Mouse (Mus musculus): ENCODE data around the gene Gm156. TPM values are rescaled to one million over a fixed set of nuclear protein-coding genes. Genes with fewer than 3 reads are reported as not detected.
"Not testable (repeated sequence)": the region's sequence is repeated elsewhere in the genome, so short reads cannot be mapped to it uniquely, and the experiment has no call there.

The Gm156 gene
- total RNA-seq (2021), result not detected
- long read RNA-seq, result 0 reads

DNA sequence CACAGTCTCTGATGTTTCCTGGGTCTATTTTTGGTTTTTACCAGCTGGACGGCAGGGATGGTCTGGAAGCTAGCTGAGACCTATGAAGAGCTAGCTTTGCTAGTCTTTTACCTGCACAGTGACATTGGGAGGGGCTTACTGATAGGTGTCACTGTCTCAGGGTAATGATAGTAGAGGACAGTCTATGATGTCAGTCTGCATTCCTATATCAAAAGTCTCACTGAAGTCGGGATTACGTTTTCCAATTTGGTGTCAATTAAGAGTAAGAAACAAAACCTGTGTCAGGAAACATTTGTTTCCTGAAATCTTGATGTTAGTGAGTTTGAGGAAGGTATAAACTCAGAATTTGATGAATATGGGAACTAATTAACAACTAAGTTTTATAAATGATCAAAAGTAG, at the start of gene Gm156:
TSS of gene Gm156 (minus strand) at position 101 of the 400 bp plus-strand sequence.
- not testable (repeated sequence) for DNase-seq (ENCODE audit: low spot score in 2 of 2)

DNA sequence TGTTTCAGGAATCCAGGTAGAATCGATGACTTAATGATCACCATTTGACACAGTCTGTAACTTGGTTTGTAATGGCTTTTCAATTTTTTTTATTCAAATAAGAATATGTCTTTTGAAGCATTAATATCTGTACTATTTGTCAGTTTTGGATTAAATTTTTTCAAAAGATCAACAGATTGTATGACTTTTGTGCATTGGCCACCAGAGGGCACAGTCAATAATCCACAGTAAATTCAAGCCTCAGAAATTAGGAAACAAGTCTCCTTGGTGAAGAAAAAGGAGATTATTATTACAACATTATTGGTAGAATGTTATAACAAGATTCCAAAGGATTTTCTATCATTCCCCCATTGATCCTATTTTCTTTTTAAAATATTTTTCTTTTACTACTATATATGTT, 41.5 kb upstream of the Gm156 start:
- no peak for DNase-seq (ENCODE audit: low spot score in 2 of 2)

DNA sequence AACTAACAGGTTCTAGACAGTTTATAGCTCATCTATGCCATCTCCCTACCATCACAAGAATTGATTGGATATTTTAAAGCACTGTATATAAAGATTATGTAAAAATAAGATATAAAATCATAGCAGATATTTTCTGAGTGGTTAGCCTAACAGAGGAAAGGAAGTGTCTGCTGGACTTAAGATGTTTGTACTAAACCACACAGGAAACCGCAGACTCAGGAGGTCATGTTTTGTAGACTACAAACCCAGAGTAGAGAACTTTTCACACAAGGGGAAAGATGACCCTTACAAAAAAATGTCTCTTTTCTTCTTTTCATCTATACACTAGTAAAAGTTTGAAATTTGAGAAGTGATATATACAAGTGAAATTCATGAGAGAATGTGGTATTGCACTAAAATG, 39.9 kb upstream of the Gm156 start:
- DNase-seq (ENCODE audit: low spot score in 2 of 2), result no peak

DNA sequence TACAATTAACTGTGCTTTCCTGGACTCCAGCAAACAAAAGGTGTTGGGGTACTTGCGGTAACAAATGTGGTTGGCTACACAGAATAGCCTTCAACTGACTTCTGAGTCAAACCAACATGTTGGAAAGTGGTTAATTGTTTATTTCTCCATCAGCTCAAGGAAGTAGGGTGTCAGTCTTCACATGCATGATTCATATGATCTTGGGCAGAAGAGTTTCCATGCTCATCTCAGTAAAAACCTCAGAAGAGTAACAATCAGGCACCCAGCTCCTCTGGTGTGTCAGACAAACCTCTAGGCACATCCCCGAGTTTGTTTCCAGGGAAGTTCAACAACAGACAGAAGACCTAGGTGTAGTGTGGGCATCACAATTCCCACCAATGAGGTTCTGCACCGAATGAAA, 33.7 kb upstream of the Gm156 start:
- DNase-seq (ENCODE audit: low spot score in 2 of 2), result no peak

DNA sequence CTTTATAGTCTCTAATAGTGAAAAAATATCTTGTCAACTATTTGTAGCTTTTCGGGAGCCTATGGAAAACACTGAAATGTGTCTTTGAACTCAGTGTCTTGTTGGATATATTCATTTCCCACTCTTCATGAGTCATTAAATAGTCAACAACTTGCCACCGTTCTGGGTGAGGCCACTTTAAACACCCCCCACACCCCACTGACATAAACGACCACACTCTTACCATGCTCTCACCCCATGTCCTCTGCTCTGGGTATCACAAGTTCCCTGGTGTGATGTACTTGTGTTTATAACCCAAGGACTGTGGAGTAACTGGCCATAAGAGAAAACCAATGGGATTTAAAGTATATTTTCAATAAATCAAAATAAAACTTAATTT, 36.4 kb downstream of the Gm156 start:
- no peak for DNase-seq (ENCODE audit: low spot score in 2 of 2)

DNA sequence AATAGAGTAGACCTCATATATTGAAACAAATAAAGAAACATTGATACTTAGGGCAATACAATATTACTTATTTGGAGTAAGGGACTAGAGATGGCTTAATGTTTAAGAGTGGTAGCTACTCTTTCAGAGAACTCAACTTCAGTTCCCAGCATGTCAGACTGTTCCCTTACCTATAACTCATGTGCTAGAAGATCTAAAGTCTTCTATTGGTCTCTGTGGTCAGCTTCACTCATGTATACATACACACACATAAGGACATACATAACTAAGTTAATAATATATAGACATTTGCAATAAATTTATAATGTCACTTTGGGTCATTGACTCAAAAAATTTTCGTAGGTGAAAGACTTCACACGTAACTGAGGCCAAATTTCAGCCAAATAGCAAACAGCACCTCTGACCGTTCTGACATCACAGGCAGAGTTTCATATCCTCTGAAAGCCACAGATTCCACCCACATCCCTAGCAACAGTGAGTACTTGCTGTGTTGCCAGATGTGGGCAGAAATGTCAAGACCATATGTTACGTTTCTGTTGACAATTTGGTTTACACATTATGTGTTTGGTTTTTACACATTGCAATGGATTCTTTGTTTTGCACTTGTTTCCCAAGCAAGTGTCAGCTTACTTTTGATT, 36.9 kb downstream of the Gm156 start:
- no peak for DNase-seq (ENCODE audit: low spot score in 2 of 2)

DNA sequence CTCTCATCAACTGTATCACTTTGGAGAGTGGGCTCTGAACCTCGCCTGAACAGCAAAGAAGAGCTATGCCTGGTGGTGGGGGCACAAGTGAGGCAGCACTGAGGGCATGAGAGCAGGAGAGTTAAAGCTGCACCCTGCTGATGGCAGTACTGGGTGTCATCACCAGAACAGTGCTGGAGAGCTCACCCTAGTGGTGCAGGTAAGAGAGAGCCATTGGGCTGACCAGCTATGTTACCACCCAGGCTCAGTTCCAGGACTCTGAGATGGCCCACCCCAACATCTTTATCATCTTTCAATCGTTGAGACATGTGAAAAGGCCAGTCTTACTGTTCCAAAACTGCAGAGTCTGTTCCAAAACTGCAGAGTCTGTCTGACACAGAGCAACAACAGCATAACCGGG, 37.9 kb downstream of the Gm156 start:
- no peak for DNase-seq (ENCODE audit: low spot score in 2 of 2)

DNA sequence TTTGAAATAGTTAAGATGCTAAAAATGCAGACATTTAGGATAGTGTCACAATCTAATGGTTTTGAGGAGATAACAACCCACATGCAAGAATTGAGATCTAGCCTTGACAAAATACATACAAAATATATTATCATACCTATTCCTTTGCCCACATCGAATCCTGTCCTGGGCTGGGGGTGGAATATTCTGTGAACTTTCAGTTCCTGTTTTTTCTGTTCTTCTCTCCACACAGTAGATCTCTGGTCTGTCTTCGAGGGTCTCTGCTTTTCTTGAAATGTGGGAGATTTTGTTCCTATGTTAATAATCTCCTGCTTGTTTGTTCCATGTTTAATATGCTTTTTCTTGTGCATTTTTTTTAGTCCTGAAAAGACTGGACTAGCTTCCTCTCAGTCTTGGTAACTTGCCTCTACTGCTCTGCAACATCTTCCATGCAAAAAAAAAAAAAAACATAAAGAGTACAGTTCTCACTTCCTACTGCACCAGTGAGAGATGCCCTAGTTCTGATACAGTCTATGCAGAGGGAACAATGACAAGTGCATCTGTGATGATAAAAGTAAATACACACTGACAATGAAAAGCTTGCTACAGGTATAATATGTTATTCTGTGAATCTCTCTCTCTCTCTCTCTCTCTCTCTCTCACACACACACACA, 43.9 kb downstream of the Gm156 start, which contains the start of gene Klri2:
TSS of gene Klri2 (minus strand) at position 416 of the 653 bp plus-strand sequence.
- DNase-seq (ENCODE audit: low spot score in 2 of 2), result no peak

DNA sequence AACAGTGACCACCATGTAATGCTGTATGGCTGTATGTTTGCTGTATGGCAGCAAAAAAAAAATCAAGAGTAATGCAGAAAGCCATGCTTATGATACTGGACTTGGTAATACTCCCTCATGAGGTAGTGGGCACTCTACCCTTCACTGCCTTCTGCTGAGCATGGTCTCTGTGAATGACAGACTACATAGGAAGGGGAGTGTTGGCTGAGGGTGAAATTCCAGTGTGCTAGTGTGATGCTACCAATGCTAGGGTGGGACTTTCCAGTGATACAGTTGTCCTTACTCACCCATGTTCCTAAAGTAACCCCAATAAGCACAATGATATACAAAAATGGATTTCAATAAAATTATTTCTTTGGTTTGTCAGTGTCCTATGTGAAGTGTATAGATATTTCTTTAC, 47.7 kb downstream of the Gm156 start:
- no peak for DNase-seq (ENCODE audit: low spot score in 2 of 2)

DNA sequence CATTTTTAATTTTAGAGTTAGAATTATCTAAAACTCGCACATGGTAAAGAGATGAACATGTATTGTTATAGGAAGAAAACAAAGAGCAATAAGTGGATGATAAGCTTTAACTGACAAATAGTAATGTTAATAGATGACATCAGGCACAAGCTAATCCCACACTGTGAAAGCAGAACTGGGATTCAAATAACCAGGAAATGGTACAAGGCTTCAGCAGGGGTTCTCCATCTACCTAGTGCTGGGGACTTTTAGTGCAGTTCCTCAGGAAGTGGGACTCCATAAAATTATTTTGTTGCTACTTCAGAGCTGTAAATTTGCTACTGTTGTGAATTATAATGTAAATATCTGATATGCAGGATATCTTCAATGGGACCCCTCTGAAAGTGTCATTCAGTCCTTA, 56.8 kb downstream of the Gm156 start:
- no peak for DNase-seq (ENCODE audit: low spot score in 2 of 2)

DNA sequence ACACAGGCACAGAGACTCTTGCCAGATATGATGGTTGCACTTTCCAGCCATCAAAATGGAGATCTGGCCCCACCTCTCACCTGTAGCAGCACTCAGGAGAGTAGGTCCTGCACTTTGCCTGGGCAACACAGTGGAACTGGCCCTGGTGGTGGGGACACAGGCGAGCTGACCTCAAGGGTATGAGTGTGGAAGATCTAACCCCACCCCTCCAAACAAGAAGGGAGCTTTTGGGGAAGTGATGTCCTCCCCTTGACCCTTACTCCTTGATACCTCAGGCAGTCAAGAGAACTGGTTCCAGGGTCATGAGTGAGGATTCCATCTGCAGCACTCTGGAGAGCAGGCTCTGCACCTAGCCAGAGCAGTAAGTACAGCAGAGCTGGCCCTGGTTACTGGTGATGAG, 62.7 kb downstream of the Gm156 start:
- DNase-seq (ENCODE audit: low spot score in 2 of 2), result no peak

DNA sequence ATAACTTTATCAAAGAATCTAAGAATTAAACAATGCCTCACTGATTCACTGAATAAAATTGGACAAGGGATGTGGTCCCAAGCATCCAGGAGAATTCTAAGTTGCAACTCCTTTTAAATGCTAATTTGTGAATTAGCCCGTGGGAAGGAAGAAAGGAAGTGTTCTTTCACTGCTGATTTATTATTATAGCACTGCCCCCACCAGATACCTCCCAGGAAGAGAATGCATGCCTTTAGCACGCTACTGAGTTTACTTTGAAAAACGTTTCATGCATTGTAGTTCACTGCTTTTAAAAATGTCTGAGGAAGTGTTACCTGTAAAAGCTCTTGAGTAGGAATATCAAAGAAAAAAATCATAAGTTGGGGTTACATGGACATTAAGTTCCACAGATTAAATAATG, 63.6 kb downstream of the Gm156 start:
- no peak for DNase-seq (ENCODE audit: low spot score in 2 of 2)

DNA sequence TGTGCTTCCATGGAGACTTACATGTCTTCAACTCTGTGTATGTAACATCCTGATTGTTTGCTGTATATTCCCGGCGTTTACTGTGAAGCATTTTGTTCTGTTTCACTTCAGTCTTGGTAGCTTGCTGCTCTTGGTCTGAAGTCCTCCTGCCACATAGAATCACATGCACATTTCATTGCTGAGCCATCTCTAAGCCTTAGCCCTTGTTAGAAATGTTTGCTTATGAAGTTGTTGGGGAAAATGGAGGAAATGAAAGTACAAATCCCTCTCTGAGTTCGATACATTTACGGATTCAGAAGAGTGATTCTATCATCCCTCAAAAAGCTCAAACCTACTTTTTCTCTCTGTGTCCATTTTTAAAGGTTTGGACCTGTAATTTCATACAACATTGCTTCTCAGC, 67.0 kb downstream of the Gm156 start, which contains the start of gene Klri1:
TSS of gene Klri1 (minus strand) at position 101 of the 400 bp plus-strand sequence.
- DNase-seq (ENCODE audit: low spot score in 2 of 2), result no peak

Other genes starting within 250 kb of the Gm156 start
- not detected for gene Klre1, start 206.4 kb downstream of the Gm156 start, total RNA-seq (2021)
- not detected for gene Klrd1, start 192.5 kb downstream of the Gm156 start, total RNA-seq (2021)
- not detected for gene Klrk1, start 160.4 kb downstream of the Gm156 start, total RNA-seq (2021)
- not detected for gene Klrc3, start 140.9 kb downstream of the Gm156 start, total RNA-seq (2021)
- not detected for gene Klrc2, start 123.6 kb downstream of the Gm156 start, total RNA-seq (2021)
- not detected for gene Klrc1, start 105.3 kb downstream of the Gm156 start, total RNA-seq (2021)
- gene Klri1, start 67.1 kb downstream of the Gm156 start, total RNA-seq (2021), result not detected
- not detected for gene Klri2, start 43.8 kb downstream of the Gm156 start, total RNA-seq (2021)
- not detected for gene Gm17631, start 78.4 kb upstream of the Gm156 start, total RNA-seq (2021)
- not detected for gene Klra17, start 92.4 kb upstream of the Gm156 start, total RNA-seq (2021)
- gene Klra5, start 133.4 kb upstream of the Gm156 start, total RNA-seq (2021), result not detected
- not detected for gene Klra6, start 242.7 kb upstream of the Gm156 start, total RNA-seq (2021)